In the genomic region with DNA sequence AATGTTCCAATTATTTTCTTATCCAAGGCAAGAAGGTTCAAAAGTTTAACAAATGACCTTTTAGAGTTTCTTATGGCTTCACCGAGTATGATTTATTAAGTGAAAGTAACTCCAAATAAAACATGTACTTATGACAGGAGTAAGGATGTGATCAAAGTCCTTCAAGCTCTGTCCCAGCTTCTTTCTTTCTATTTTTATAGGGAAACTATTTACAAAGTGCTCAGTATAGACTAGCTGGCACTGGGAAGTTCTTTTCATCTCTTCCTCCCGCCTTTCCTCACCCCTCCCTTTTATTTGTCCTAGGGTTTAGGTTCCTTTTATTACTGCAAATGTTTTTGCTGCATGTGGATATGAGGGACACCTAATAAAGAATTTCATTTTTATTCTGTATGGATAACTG, we compare ENCODE assay signal across 30 mouse cellular contexts.
"Had no signal": no experiment of that assay in that cellular context is flagged by ENCODE, and none has a peak within 500 bp of the region (broad histone marks: within the 10 kb centered on the region; RNA-seq: fewer than 3 reads in every experiment).

No protein-coding gene starts in this region.

- ATAC-seq: liver, embryonic 12.5 days; liver, postnatal 0 days; lung, postnatal 0 days; midbrain, embryonic 13.5 days; midbrain, embryonic 15.5 days; midbrain, embryonic 16.5 days had no signal

- H3K27ac ChIP-seq: limb, embryonic 10.5 days; limb, embryonic 12.5 days; limb, embryonic 13.5 days; limb, embryonic 15.5 days; liver, embryonic 12.5 days; liver, embryonic 13.5 days; liver, embryonic 14.5 days; liver, embryonic 15.5 days; lung, embryonic 15.5 days; macrophage; midbrain, embryonic 10.5 days; midbrain, embryonic 12.5 days; midbrain, embryonic 13.5 days; midbrain, embryonic 15.5 days; neural tube, embryonic 12.5 days had no signal

- H3K9ac ChIP-seq: limb, embryonic 12.5 days; limb, embryonic 13.5 days; limb, embryonic 15.5 days; liver, embryonic 12.5 days; liver, embryonic 13.5 days; liver, embryonic 14.5 days; liver, embryonic 15.5 days; liver, postnatal 0 days; lung, embryonic 15.5 days; midbrain, embryonic 12.5 days; midbrain, embryonic 13.5 days; midbrain, embryonic 15.5 days; neural tube, embryonic 12.5 days had no signal

- H3K4me3 ChIP-seq: limb, embryonic 10.5 days; limb, embryonic 12.5 days; limb, embryonic 13.5 days; limb, embryonic 15.5 days; liver, embryonic 12.5 days; liver, embryonic 13.5 days; liver, embryonic 15.5 days; lung, embryonic 15.5 days; megakaryocyte, embryonic 14.5 days; midbrain, embryonic 10.5 days; midbrain, embryonic 12.5 days; midbrain, embryonic 13.5 days; midbrain, embryonic 15.5 days; myocyte; neural tube, embryonic 12.5 days had no signal

- H3K27me3 ChIP-seq: limb, embryonic 12.5 days; limb, embryonic 13.5 days; limb, embryonic 15.5 days; liver, embryonic 12.5 days; liver, embryonic 13.5 days; liver, embryonic 15.5 days; lung, embryonic 15.5 days; megakaryocyte, embryonic 14.5 days; midbrain, embryonic 12.5 days; midbrain, embryonic 13.5 days; midbrain, embryonic 15.5 days; neural tube, embryonic 12.5 days had no signal

- DNase-seq: left cerebral cortex, postnatal 4 days; liver; liver, embryonic 13.5 days; liver, postnatal 0 days; lung, adult 2 months; lung, postnatal 10 days; lung, postnatal 14 days; lung, postnatal 36 days; lung, postnatal 4 days; midbrain, embryonic 14.5 days had no signal

- H3K4me2 ChIP-seq: limb, embryonic 12.5 days; limb, embryonic 13.5 days; limb, embryonic 15.5 days; liver, embryonic 11.5 days; liver, embryonic 12.5 days; liver, embryonic 13.5 days; liver, embryonic 15.5 days; lung, embryonic 15.5 days; midbrain, embryonic 11.5 days; midbrain, embryonic 12.5 days; midbrain, embryonic 13.5 days; midbrain, embryonic 15.5 days; neural tube, embryonic 12.5 days had no signal

- H3K9me3 ChIP-seq: limb, embryonic 10.5 days; limb, embryonic 12.5 days; limb, embryonic 13.5 days; limb, embryonic 15.5 days; liver, embryonic 12.5 days; liver, embryonic 13.5 days; liver, embryonic 15.5 days; lung, embryonic 15.5 days; megakaryocyte, embryonic 14.5 days; midbrain, embryonic 10.5 days; midbrain, embryonic 12.5 days; midbrain, embryonic 13.5 days; midbrain, embryonic 15.5 days; neural tube, embryonic 12.5 days had no signal

- H3K36me3 ChIP-seq: limb, embryonic 10.5 days; limb, embryonic 12.5 days; limb, embryonic 13.5 days; limb, embryonic 15.5 days; liver, embryonic 12.5 days; liver, embryonic 13.5 days; liver, embryonic 15.5 days; lung, embryonic 15.5 days; midbrain, embryonic 10.5 days; midbrain, embryonic 12.5 days; midbrain, embryonic 13.5 days; midbrain, embryonic 15.5 days; neural tube, embryonic 12.5 days had no signal

- H3K4me1 ChIP-seq: limb, embryonic 12.5 days; limb, embryonic 13.5 days; liver, embryonic 12.5 days; liver, embryonic 13.5 days; liver, embryonic 15.5 days; lung, embryonic 15.5 days; megakaryocyte, embryonic 14.5 days; midbrain, embryonic 10.5 days; midbrain, embryonic 12.5 days; midbrain, embryonic 13.5 days; midbrain, embryonic 15.5 days; neural tube, embryonic 12.5 days had no signal
